Mouse (Mus musculus) liver, postnatal 0 days (tissue): ENCODE measurements around the gene Snx6. TPM values are rescaled to one million over a fixed set of nuclear protein-coding genes. Genes with fewer than 3 reads are reported as not detected.

Source experiments
- ATAC-seq: fragments of 200-750 bp; cut with Nextera tagmentation; 2 replicates; pipeline ENCODE4 v1.8.0; 2017; ENCODE audit warnings: mild to moderate bottlenecking, moderate library complexity
- DNase-seq: peaks from one replicate; pipeline ENCODE4 v3.0.0-alpha.2; 2016
- H3K27ac ChIP-seq: fragments of 300-500 bp; sonication (generic); 2 replicates; pipeline ENCODE4 v1.5.1; 2014; ENCODE audit warnings: antibody characterized with exemption, moderate library complexity, mild to moderate bottlenecking, low read depth
- H3K27me3 ChIP-seq: fragments of 300-500 bp; sonication (generic); 2 replicates; pipeline ENCODE4 v1.6.1; 2014; ENCODE audit warnings: low read length, control low read depth, mixed read lengths; ENCODE audit not compliant: insufficient read depth
- H3K36me3 ChIP-seq: fragments of 300-500 bp; sonication (generic); replicated peaks from 2 replicates; pipeline ENCODE4 v1.6.1; 2014; ENCODE audit warnings: mild to moderate bottlenecking, control low read depth, low read length, moderate library complexity, mixed read lengths; ENCODE audit not compliant: insufficient read depth
- H3K4me1 ChIP-seq: fragments of 300-500 bp; sonication (generic); 2 replicates; pipeline ENCODE4 v1.6.1; 2014; ENCODE audit warnings: antibody characterized with exemption, mild to moderate bottlenecking, control low read depth; ENCODE audit not compliant: insufficient read depth
- H3K4me2 ChIP-seq: fragments of 300-500 bp; sonication (generic); 2 replicates; pipeline ENCODE4 v1.6.1; 2014; ENCODE audit warnings: low read depth, mild to moderate bottlenecking, low read length, moderate library complexity, mixed read lengths
- H3K4me3 ChIP-seq: fragments of 300-500 bp; sonication (generic); 2 replicates; pipeline ENCODE4 v1.5.1; 2014; ENCODE audit warnings: low read depth, low read length
- H3K9ac ChIP-seq: fragments of 300-500 bp; sonication (generic); replicated peaks from 2 replicates; pipeline ENCODE4 v1.6.1; 2014; ENCODE audit warnings: mild to moderate bottlenecking, moderate library complexity
- H3K9me3 ChIP-seq: fragments of 300-500 bp; sonication (generic); 2 replicates; pipeline ENCODE4 v1.6.1; 2016; ENCODE audit warnings: mild to moderate bottlenecking, control low read depth, low read length, mixed read lengths
- CTCF ChIP-seq: sonication (generic); IDR thresholded peaks from 2 replicates; pipeline ENCODE4 v1.5.1; 2016; ENCODE audit warnings: antibody characterized with exemption, low read depth
- EP300 ChIP-seq: IDR thresholded peaks from 2 replicates; pipeline ENCODE4 v1.6.1; 2016; ENCODE audit warnings: antibody characterized with exemption, low read depth, mild to moderate bottlenecking
- WGBS: fragments of 180-500 bp; shearing (Covaris S2); extraction: QIAGEN DNeasy Blood & Tissue Kit; methylation state at CpG from one replicate; pipeline ENCODE4 v1.1.7; 2014; ENCODE audit not compliant: insufficient replicate concordance; 5-methylcytosine and 5-hydroxymethylcytosine counted together
- polyA plus RNA-seq: library from polyadenylated mRNA; unstranded; fragments of >200 nt; fragmentation: Nextera tagmentation; extraction: Ambion mirVana; gene quantifications from 2 replicates; pipeline ENCODE4 v1.2.1, GENCODE M21; 2015

Snx6 gene
- polyA plus RNA-seq, 1 experiment from 2014 or later, result 56.0 TPM

GRCm38 (mm10) chr12:54825202-54825601 lies 29.7 kb upstream of the Snx6 start:
- no peaks in the 10 kb centered on the region for H3K9me3 ChIP-seq
- no peak overlapping the region for H3K4me3 ChIP-seq
- no peak overlapping the region for H3K27ac ChIP-seq
- DNase-seq (peak; percentile 22), ATAC-seq (no peak)
- no peak overlapping the region for H3K9ac ChIP-seq
- peaks cover 9% of the 10 kb centered on the region for H3K4me1 ChIP-seq
- H3K27me3 ChIP-seq, result no peaks in the 10 kb centered on the region
- H3K36me3 ChIP-seq, result no peaks in the 10 kb centered on the region
- TF ChIP-seq EP300, result no peak
- TF ChIP-seq CTCF, result peak; percentile 66
- WGBS, result 91% methylated on average over 3 of the region's 3 CpGs
- no peak overlapping the region for H3K4me2 ChIP-seq

DNA sequence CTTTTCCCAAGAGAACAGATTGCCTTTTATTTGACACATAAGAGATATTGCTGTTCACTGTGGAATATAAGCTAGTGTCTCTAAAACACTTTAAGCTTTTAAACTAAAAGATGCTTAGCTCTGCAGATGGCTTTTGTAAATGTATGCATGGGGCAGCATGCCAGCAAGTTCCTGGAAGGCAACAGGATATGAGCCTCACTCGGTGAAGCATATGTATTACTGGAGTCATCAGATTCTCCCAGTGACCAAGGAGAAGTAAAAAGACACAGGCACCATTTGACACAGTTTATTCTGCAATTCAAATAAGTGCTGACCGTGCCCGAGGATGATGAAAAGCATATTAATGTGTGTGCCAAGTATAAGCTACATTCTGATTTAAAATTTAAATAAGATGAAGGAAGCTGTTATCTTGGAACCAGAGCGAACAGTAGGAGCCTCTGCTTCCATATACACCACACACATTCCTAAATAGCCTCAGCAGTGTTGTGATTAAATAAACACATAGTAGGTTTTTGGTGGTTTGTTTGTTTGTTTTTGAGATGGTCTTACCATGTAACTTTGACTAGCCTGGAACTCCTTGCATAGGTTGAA lies 27.4 kb upstream of the Snx6 start:
- no peaks in the 10 kb centered on the region for H3K27me3 ChIP-seq
- H3K4me3 ChIP-seq, result no peak overlapping the region
- H3K4me1 ChIP-seq, result peaks cover 17% of the 10 kb centered on the region
- peak; percentile 23; the same call in 1 of the 2 replicates for ATAC-seq
- WGBS, result 49% methylated on average over 4 of the region's 4 CpGs
- no peak overlapping the region for H3K4me2 ChIP-seq
- no peak overlapping the region for H3K27ac ChIP-seq
- no peak overlapping the region for H3K9ac ChIP-seq
- TF ChIP-seq CTCF (no peak), EP300 (peak; percentile 37)
- H3K9me3 ChIP-seq, result no peaks in the 10 kb centered on the region
- H3K36me3 ChIP-seq, result no peaks in the 10 kb centered on the region
- DNase-seq, result peak; percentile 37

DNA sequence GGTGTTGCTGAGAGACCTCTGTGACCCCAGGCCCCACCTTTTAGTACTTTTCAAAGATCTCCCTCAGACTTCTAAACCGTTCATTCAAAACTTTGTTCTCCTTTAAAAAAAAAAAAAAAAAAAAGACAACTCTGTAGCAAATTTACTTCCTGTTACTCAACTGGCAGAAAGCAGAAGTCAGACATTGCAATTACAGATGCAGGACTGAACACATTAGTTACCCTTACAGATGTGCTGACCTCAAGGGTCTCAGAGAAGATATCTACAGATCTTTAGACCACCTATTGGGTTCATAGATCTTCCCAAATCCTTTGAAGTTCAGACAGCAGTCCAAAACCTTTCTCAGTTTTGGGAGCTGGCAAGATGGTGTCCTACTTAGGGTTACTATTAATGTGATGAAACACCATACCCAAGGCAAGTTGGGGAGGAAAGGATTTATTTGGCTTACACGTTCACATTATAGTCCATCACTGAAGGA lies 25.2 kb upstream of the Snx6 start:
- no peak overlapping the region for H3K4me3 ChIP-seq
- no peak overlapping the region for H3K9ac ChIP-seq
- DNase-seq (no peak), ATAC-seq (no peak)
- H3K4me1 ChIP-seq, result peaks cover 17% of the 10 kb centered on the region
- no peaks in the 10 kb centered on the region for H3K9me3 ChIP-seq
- no peaks in the 10 kb centered on the region for H3K27me3 ChIP-seq
- no peak overlapping the region for H3K4me2 ChIP-seq
- WGBS, result 27% methylated on average over 2 of the region's 2 CpGs
- peak overlapping the region; percentile 60 for H3K27ac ChIP-seq
- TF ChIP-seq CTCF (no peak), EP300 (no peak; the same call in 1 of the 2 replicates)
- no peaks in the 10 kb centered on the region for H3K36me3 ChIP-seq

- TF ChIP-seq CTCF (no peak), EP300 (no peak)
- Histone ChIP-seq H3K27me3 (no peaks in the 10 kb centered on the region), H3K4me3 (no peak overlapping the region), H3K4me1 (peaks cover 17% of the 10 kb centered on the region), H3K4me2 (no peak overlapping the region), H3K9me3 (no peaks in the 10 kb centered on the region), H3K9ac (no peak overlapping the region), H3K27ac (peak overlapping the region; percentile 60; the same call in 1 of the 2 replicates), H3K36me3 (no peaks in the 10 kb centered on the region)
- DNase-seq (no peak), ATAC-seq (no peak)
- WGBS, result 52% methylated on average over 6 of the region's 6 CpGs
Observed at GRCm38 (mm10) chr12:54819181-54819935, 23.9 kb upstream of the Snx6 start.

DNA sequence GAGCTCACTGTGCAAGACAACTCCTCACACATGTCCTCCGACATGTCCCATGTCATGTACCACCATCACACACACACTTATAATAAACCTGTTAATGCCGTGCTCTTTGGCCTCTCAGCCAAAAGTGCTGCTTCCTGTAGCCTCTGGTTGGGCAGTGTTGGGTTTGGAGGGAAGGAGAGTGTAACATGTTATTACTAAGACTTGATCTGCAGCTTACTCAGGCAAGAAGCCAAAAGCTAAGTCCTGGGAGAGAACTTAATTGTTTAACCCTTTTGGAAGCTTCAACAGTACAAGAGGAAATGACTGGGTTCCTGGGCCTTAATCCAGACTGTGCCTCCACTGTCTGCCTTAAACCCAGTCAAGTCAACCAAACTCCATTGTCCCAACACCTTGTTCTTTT lies 14.6 kb upstream of the Snx6 start:
- 81% methylated on average over 2 of the region's 2 CpGs for WGBS
- H3K4me3 ChIP-seq, result no peak overlapping the region
- TF ChIP-seq EP300 (no peak), CTCF (no peak)
- H3K9me3 ChIP-seq, result no peaks in the 10 kb centered on the region
- H3K36me3 ChIP-seq, result no peaks in the 10 kb centered on the region
- no peak overlapping the region for H3K9ac ChIP-seq
- no peak overlapping the region for H3K4me2 ChIP-seq
- DNase-seq (no peak), ATAC-seq (no peak)
- H3K27ac ChIP-seq, result no peak overlapping the region
- no peaks in the 10 kb centered on the region for H3K27me3 ChIP-seq
- peaks cover 11% of the 10 kb centered on the region for H3K4me1 ChIP-seq

- Histone ChIP-seq H3K4me1 (peaks cover 11% of the 10 kb centered on the region), H3K9ac (no peak overlapping the region), H3K4me3 (no peak overlapping the region), H3K27ac (no peak overlapping the region), H3K27me3 (no peaks in the 10 kb centered on the region), H3K4me2 (no peak overlapping the region), H3K9me3 (no peaks in the 10 kb centered on the region), H3K36me3 (no peaks in the 10 kb centered on the region)
- TF ChIP-seq CTCF (no peak), EP300 (no peak)
- no peak for DNase-seq
- no peak for ATAC-seq
- whole genome bisulfite sequencing, result 52% methylated on average over 6 of the region's 6 CpGs
Observed at GRCm38 (mm10) chr12:54807481-54807880, 12.0 kb upstream of the Snx6 start.
